Comparison of ENCODE assay signal across 8 mouse cellular contexts in the genomic region with DNA sequence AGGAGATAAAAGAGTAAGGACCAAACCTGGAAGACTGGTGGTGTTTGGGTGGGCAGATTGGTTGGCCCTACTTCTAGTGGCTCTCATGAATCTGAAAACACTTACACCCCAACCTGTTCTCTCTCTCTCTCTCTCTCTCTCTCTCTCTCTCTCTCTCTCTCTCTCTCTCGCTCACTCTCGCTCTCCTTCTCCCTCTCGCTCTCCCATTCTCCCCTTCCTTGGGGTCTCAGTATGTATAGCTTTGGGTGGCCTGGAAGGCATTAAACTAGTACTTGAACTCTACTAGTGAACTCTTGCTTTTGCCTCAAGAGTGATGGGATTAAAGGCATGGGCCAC. TPM values are rescaled to one million over a fixed set of nuclear protein-coding genes. Genes with fewer than 3 reads are reported as not detected.
A peak's percentile ranks its signal among the peaks of the same experiment; 100 is the strongest.
DNase-seq lines count a peak whose midpoint lies in the region; ATAC-seq and TF ChIP-seq lines count a peak whose summit lies in the region.

No protein-coding gene starts in this region.

- H3K4me3 ChIP-seq in heart, embryonic 12.5 days = peak overlapping the region; percentile 66
- H3K4me3 ChIP-seq in E14TG2a.4 (replicated peaks; ENCODE audit: low read length) = peak overlapping the region; percentile 85
- peak overlapping the region; percentile 71 for H3K4me3 ChIP-seq in forebrain, embryonic 15.5 days
- H3K4me3 ChIP-seq in liver, embryonic 16.5 days (ENCODE audit: low read depth, low read length) = peak overlapping the region; percentile 75

- DNase-seq in heart, adult 11 months = no peak
- no peak for DNase-seq in left cerebral cortex, postnatal 25 days (ENCODE audit: low spot score in 2 of 2)
- no peak for DNase-seq in adrenal gland, postnatal 10 days

- no peak; the same call in 1 of the 2 replicates for ATAC-seq in heart, embryonic 12.5 days (ENCODE audit: insufficient number of reproducible peaks, low FRiP score)
- no peak for ATAC-seq in forebrain, embryonic 15.5 days (replicated peaks)
- no peak for ATAC-seq in liver, embryonic 16.5 days (ENCODE audit: low read depth)
- ATAC-seq in megakaryocyte-erythroid progenitor cell, adult 5-6 weeks (replicated peaks; ENCODE audit: low FRiP score, low TSS enrichment, poor library complexity, severe bottlenecking) = no peak

- H3K36me3 ChIP-seq in heart, embryonic 12.5 days = peaks cover 9% of the 10 kb centered on the region
- peaks cover 12% of the 10 kb centered on the region for H3K36me3 ChIP-seq in E14TG2a.4 (ENCODE audit: insufficient read depth, low read length)
- H3K36me3 ChIP-seq in forebrain, embryonic 15.5 days = no peaks in the 10 kb centered on the region
- H3K36me3 ChIP-seq in liver, embryonic 16.5 days (ENCODE audit: control insufficient read depth, insufficient read depth) = no peaks in the 10 kb centered on the region

- no peaks in the 10 kb centered on the region for H3K27me3 ChIP-seq in heart, embryonic 12.5 days (replicated peaks)
- 0 out of 2 replicates have a peak, but pooled peaks cover 3% of the 10 kb centered on the region for H3K27me3 ChIP-seq in E14TG2a.4 (ENCODE audit: insufficient read depth, low read length)
- H3K27me3 ChIP-seq in forebrain, embryonic 15.5 days = no peaks in the 10 kb centered on the region
- H3K27me3 ChIP-seq in liver, embryonic 16.5 days (ENCODE audit: control insufficient read depth, insufficient read depth, low read depth, low read length) = no peaks in the 10 kb centered on the region

- no peak overlapping the region for H3K27ac ChIP-seq in heart, embryonic 12.5 days (ENCODE audit: poor library complexity, severe bottlenecking)
- no peak overlapping the region for H3K27ac ChIP-seq in forebrain, embryonic 15.5 days (replicated peaks)
- H3K27ac ChIP-seq in liver, embryonic 16.5 days (ENCODE audit: low read length) = peak overlapping the region; percentile 65; the same call in 1 of the 2 replicates

- peaks cover 13% of the 10 kb centered on the region for H3K4me1 ChIP-seq in heart, embryonic 12.5 days (replicated peaks)
- H3K4me1 ChIP-seq in E14TG2a.4 (replicated peaks; ENCODE audit: low read depth, low read length) = peaks cover 9% of the 10 kb centered on the region
- peaks cover 12% of the 10 kb centered on the region for H3K4me1 ChIP-seq in forebrain, embryonic 15.5 days
- H3K4me1 ChIP-seq in liver, embryonic 16.5 days (ENCODE audit: control insufficient read depth, low read depth, low read length) = peaks cover 6% of the 10 kb centered on the region

- peak overlapping the region; percentile 77 for H3K9ac ChIP-seq in heart, embryonic 12.5 days
- peak overlapping the region; percentile 74 for H3K9ac ChIP-seq in forebrain, embryonic 15.5 days (replicated peaks)
- H3K9ac ChIP-seq in liver, embryonic 16.5 days (ENCODE audit: low read depth, low read length) = peak overlapping the region; percentile 75

- no peak for TF ChIP-seq CTCF in E14TG2a.4 (conservative IDR thresholded peaks at IDR 0.05; ENCODE audit: low read length)

- whole genome bisulfite sequencing in heart, embryonic 12.5 days = 58% methylated on average over 2 of the region's 3 CpGs
- 29% methylated on average over 3 of the region's 3 CpGs for WGBS in forebrain, embryonic 15.5 days
- 50% methylated on average over 3 of the region's 3 CpGs for WGBS in liver, embryonic 16.5 days (ENCODE audit: insufficient replicate concordance)

- intact Hi-C loops in left cerebral cortex, postnatal 25 days (cut with DNase I) = loop anchor here (5.0 kb wide), 1 partner anchor 50 kb away; the partner anchor contains the start of gene Knstrn

- H3K9me3 ChIP-seq in heart, embryonic 12.5 days (replicated peaks) = no peaks in the 10 kb centered on the region
- H3K9me3 ChIP-seq in E14TG2a.4 (ENCODE audit: low read length) = no peaks in the 10 kb centered on the region
- H3K9me3 ChIP-seq in forebrain, embryonic 15.5 days = no peaks in the 10 kb centered on the region
- no peaks in the 10 kb centered on the region for H3K9me3 ChIP-seq in liver, embryonic 16.5 days (replicated peaks; ENCODE audit: control insufficient read depth, low read length)

- peak overlapping the region; percentile 74 for H3K4me2 ChIP-seq in heart, embryonic 12.5 days
- H3K4me2 ChIP-seq in forebrain, embryonic 15.5 days (replicated peaks) = peak overlapping the region; percentile 81
- peak overlapping the region; percentile 74 for H3K4me2 ChIP-seq in liver, embryonic 16.5 days (ENCODE audit: low read depth, low read length)

RNA-seq across cellular contexts. Expression of gene Ivd, which starts 0.6 kb away (rescaled TPM):
- polyA plus RNA-seq in heart, embryonic 12.5 days (2016; fragmentation: Nextera tagmentation; extraction: Ambion mirVana) = 68.2 and 68.7 TPM in 2 replicates
- 54.2 and 62.1 TPM in 2 replicates for polyA plus RNA-seq in forebrain, embryonic 15.5 days (2015; fragmentation: Nextera tagmentation; extraction: Ambion mirVana)
- polyA plus RNA-seq in liver, embryonic 16.5 days (2015; fragmentation: Nextera tagmentation; extraction: Ambion mirVana) = 45.3 and 50.3 TPM in 2 replicates
- total RNA-seq in left cerebral cortex, postnatal 25 days (2021) = 10 to 100 TPM; 57.3 to 70.7 TPM
- total RNA-seq in megakaryocyte-erythroid progenitor cell, adult 5-6 weeks (2014; fragmentation: Nextera tagmentation) = 17.9 and 24.0 TPM in 2 replicates
- 15.7 and 30.3 TPM in 2 replicates for total RNA-seq in megakaryocyte-erythroid progenitor cell, adult 5-6 weeks (2017)
- 100 to 1,000 TPM; 157 to 177 TPM for total RNA-seq in adrenal gland, postnatal 10 days (2021)

RNA-seq across cellular contexts. Expression of gene Bahd1, which starts 37.9 kb away (rescaled TPM):
- 4.5 and 4.8 TPM in 2 replicates for polyA plus RNA-seq in heart, embryonic 12.5 days (2016; fragmentation: Nextera tagmentation; extraction: Ambion mirVana)
- polyA plus RNA-seq in forebrain, embryonic 15.5 days (2015; fragmentation: Nextera tagmentation; extraction: Ambion mirVana) = 6.7 TPM in 2 replicates
- polyA plus RNA-seq in liver, embryonic 16.5 days (2015; fragmentation: Nextera tagmentation; extraction: Ambion mirVana) = 2.9 and 3.0 TPM in 2 replicates
- total RNA-seq in left cerebral cortex, postnatal 25 days (2021) = 10 to 100 TPM; 38.8 to 41.9 TPM
- 11.9 and 13.9 TPM in 2 replicates for total RNA-seq in megakaryocyte-erythroid progenitor cell, adult 5-6 weeks (2014; fragmentation: Nextera tagmentation)
- total RNA-seq in megakaryocyte-erythroid progenitor cell, adult 5-6 weeks (2017) = 4.9 and 7.2 TPM in 2 replicates
- 10 to 100 TPM; 30.1 to 37.9 TPM for total RNA-seq in adrenal gland, postnatal 10 days (2021)

RNA-seq across cellular contexts. Expression of gene Knstrn, which starts 48.5 kb away (rescaled TPM):
- 109 and 115 TPM in 2 replicates for polyA plus RNA-seq in heart, embryonic 12.5 days (2016; fragmentation: Nextera tagmentation; extraction: Ambion mirVana)
- 59.0 and 69.4 TPM in 2 replicates for polyA plus RNA-seq in forebrain, embryonic 15.5 days (2015; fragmentation: Nextera tagmentation; extraction: Ambion mirVana)
- 63.5 and 64.4 TPM in 2 replicates for polyA plus RNA-seq in liver, embryonic 16.5 days (2015; fragmentation: Nextera tagmentation; extraction: Ambion mirVana)
- 1 to 10 TPM in 1 of 2 experiments, under 1 TPM in 1; 0.94 to 2.2 TPM for total RNA-seq in left cerebral cortex, postnatal 25 days (2021)
- total RNA-seq in megakaryocyte-erythroid progenitor cell, adult 5-6 weeks (2014; fragmentation: Nextera tagmentation) = 22.4 and 38.8 TPM in 2 replicates
- total RNA-seq in megakaryocyte-erythroid progenitor cell, adult 5-6 weeks (2017) = 59.1 and 104 TPM in 2 replicates
- total RNA-seq in adrenal gland, postnatal 10 days (2021) = 10 to 100 TPM; 18.2 to 19.1 TPM

Comparison
In these comparisons a context has a peak if more than half of its experiments do, and no peak if none do; other contexts are left out.
1. RNA of gene Knstrn, which starts 48.5 kb away (total RNA-seq): 22.4 to 104 TPM in megakaryocyte-erythroid progenitor cell, adult 5-6 weeks and 18.2 to 19.1 TPM in adrenal gland, postnatal 10 days; 0.94 to 2.2 TPM in left cerebral cortex, postnatal 25 days; every median in the first group is over 4 times any median in the second.
2. Peak in every context shown above with its lines, with median percentiles within 50 percentile points of each other: H3K4me2 ChIP-seq, H3K4me3 ChIP-seq and H3K9ac ChIP-seq.